Mouse (Mus musculus) megakaryocyte, adult 5-6 weeks (primary cell): ENCODE measurements at regions not wholly inside any gene's neighbourhood (a gene's known extent, or its start where the extent isn't known, plus 50 kb on each side); places are given as distances from the start of the nearest gene placed in this dataset.

Source experiments
- ATAC-seq: 2 replicates; pipeline ENCODE4 v1.8.0; 2016; ENCODE audit warnings: mild to moderate bottlenecking, inconsistent platforms; ENCODE audit not compliant: poor library complexity, severe bottlenecking

DNA sequence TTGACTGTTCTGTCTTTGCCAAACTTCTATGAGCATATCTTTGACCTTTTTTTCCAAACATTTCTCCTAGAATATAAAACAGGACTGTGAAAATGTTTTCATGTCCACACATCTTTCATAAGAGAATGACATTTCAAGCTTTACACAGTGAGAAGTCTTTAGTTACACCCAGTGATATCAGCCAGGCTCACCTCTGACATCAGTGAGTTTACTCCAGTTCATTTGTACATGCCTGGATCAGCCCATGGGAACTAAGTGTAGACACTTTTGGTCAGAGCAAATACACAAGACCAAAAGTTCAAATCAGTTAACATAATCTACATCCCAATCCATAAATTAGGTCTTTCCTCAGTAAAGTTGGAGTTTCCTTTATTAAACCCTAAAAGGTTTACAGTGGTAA lies 171.4 kb downstream of the Gm13691 start:
- ATAC-seq, result no peak

DNA sequence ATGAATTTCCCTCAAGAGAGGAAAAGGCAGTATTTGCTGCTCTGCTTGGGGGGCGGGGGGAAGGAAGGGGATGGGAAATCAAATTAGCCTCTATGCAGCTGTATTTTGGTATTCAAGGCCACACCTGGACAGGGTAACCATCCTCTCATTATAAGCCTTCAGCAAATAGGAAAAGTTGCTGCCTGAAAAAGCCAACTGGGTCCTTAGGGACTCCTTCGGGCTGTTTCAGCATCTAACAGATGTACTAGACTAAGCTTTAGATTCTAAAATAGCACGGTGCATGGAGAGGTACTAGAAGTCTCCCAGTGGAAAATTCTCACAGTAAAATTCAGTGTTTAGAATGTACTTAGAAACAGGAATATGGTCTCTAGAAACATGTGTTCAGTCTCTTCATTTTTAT lies 183.1 kb downstream of the Gm13691 start:
- ATAC-seq, result no peak

DNA sequence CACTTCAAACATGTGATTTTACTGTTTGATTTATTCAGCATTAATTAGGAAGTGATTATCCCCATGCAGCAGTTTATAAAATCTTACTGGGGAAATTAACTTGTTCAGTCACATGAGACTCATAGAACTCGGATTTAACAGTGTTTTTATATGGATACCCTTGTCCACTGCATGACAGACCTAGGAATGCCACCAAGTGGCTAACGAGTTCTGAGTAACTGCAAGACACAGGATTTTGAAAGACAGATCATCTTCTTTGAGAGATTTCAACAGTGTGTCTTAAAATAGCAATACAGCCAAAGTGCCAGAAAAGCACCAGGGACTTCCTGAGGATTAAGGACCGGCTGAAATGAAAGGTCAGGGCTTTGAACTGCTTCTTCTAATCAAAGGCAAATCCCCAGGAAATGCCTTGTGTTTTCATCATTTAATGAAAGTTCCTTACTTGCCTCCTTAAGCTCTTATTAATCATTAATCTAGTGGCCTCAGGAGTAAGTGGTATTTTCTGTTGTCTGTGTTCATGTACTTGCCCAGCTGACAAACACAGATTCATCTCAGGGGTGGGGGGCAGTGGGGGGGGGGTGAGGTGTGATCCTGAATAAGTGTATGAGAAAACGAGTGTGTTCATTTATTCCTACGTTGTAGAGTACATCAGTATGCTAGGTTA lies 193.4 kb downstream of the Gm13691 start:
- no peak for ATAC-seq

DNA sequence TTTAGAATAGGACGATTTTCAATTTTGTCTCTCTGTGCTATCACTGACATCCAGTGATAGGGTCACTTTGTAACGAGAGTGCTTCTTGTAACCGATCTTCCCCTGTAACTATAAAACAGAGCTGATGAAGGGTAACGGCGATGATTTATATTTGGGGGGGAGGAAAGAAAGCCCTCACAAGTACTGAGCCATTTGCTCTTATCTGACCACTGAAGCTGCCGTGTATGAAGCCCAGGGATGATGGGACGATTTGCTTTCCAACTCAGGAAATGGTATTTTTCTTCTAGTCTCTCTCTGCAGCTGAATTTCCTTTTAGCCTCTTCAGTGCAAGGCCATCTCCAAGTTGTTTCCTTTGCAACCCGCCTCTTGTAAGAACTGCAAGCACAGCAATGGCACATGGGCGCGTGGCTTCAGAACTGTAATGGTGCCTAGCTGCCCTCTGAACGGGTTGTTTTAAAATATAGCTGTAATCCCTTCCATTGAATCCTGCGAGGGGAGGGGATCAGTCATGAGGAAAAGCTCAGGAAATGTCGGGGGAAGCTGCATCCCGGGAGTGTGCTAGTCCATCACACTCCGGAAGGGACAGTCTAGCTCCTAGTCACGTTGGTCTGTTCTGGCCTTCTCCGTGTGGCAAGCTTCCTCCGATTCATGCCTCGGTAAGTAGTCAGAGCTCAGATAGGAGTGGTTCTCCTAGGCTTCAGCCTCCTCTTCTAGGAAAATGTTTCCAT lies 194.1 kb downstream of the Gm13691 start:
- no peak for ATAC-seq

DNA sequence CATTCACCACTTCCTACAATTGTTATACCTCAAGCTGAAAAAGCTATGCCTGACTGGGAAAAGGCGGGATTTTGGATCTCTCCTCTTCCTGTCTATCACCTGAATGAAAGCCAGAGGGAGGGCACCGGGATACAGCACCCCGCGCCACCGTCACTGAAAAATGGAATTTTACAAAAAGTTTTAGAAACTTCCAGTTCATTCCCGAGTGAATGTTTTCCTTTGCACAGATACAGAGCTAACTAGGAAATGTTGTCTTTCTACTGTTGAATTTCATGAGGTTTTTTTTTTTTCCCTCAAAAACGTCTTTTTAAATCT lies 194.6 kb downstream of the Gm13691 start:
- ATAC-seq, result no peak

DNA sequence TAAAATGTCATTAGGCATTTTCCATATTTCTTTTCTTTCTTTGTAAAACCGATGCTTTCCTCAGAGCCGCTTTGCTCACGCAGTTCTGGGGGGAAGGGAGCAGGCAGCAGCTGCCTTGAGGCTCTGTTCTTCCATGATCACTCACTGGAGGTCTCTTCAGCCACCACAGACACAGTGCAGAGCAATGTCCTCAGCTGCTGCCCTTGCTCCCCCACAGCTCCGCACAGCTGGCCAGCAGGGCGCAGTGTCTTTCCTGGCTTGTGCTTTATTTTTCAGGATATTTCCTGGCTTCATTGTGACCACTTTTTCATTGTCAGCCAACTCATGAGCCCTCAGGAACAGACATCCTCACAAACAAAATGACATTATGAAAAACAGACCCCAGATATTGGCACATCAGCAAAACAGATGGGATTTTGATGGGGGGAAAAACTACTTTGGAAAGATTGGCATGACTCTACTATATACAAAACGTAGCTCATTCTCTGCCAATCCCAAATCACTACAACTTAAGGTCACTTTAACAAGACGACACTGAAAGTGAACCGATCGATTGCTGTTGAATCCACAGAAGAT lies 195.9 kb downstream of the Gm13691 start:
- ATAC-seq, result no peak

DNA sequence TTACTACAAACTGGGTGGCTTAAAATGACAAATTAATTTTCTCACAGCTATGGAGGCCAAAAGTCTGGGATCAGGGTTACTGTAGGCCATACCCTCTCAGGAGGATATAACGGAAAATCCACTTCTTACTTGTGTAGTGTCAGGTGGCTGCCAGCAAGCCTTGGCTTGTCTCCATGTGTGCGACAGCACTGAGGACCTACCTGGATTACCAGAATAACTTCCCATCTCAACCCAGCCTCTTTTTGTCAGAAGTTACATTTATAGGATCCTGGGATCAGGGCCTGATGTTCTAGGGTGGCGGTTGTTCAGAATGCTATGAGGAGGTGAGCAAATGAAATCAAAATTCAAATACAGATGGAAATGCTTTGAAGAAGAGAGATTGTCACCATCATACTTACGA lies 197.1 kb downstream of the Gm13691 start:
- no peak for ATAC-seq

DNA sequence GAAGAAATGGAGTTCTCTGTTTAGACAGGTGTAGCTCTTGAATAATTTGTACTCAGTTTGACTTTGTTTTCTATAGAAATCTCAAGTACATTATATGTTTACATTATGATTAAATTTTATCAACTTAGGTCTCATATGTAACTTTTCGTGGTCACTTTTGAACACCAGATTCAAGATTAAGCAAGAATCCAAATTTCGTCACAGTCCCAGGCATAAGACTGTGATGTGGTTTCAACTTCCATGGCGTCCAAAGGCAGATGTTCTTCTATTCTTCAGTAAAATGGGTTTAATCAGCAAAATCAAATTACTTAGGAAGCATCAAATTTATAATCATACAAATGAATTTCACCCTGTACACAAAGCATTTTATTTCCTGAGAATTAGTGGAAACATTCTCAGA lies 198.9 kb downstream of the Gm13691 start:
- peak; percentile 57; the same call in 1 of the 2 replicates for ATAC-seq

DNA sequence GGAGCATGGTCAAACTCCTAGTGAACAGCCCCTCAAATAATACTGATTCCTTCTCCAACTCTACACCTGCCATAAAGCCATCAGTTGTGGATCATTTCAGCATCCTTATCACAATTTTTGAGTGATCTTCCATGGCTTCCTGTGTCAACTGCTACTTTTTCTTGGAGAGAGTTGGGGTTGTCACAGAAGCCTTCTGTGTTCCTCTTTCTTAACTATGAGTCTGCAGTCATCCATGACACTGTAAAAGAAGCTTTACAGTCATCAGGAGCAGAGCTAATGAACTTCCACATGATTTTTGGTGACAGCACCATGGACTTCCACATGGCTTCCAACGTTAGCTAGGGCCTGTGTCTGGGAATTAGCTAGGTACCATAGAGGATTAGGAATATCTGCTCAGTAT lies 208.1 kb downstream of the Calcrl start:
- 0 out of 2 replicates have a peak, but pooled peaks have one; percentile 40 for ATAC-seq

- no peak for ATAC-seq
Observed at GRCm38 (mm10) chr2:84222049-84222448, 203.2 kb downstream of the Calcrl start.

GRCm38 (mm10) chr2:84229777-84230176 lies 195.4 kb downstream of the Calcrl start:
- no peak for ATAC-seq

- ATAC-seq, result no peak
Observed at GRCm38 (mm10) chr2:84235641-84236040, 189.6 kb downstream of the Calcrl start.

GRCm38 (mm10) chr2:84241244-84241643 lies 184.0 kb downstream of the Calcrl start:
- no peak for ATAC-seq

DNA sequence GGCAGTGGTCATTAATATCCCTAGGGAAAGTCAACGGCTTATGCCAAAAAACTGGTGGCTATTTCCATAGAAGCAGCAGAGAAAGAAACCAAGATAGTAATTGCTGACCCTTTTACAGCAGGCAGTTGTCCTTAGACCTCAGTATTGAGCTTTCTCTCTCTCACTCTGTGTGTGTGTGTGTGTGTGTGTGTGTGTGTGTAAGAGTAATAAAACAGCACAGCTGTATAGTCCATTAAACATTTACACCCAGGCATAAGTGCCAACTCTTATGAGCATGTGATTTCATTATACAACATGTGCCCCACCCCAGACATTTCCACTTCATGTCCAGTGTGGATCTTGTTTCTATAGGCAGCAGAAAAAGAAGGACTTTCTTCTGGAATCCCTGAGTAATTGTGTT lies 183.2 kb downstream of the Calcrl start:
- ATAC-seq, result no peak

DNA sequence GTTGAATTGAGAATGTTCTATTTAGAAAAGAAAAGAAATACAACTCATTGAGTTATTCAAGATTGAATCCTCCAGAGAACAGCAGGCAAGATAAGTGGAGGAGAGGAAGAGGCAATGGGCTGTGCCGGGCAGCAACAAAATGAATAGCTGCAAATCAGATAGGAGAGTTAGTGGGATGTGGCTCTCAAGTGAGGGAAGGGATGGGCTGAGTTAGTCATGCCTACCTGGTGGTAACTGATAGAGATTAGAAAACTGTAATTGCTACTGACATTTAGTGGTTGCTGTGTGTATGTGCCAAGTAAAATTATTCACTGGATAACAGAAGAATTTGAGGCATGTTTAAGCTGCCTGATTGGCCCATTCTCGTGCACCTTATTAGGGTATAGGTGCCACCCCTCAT lies 179.3 kb downstream of the Calcrl start:
- ATAC-seq, result no peak

GRCm38 (mm10) chr2:84246562-84246961 lies 178.6 kb downstream of the Calcrl start:
- peak; percentile 52; the same call in 1 of the 2 replicates for ATAC-seq

GRCm38 (mm10) chr2:84248169-84248568 lies 177.0 kb downstream of the Calcrl start:
- peak; percentile 70 for ATAC-seq

DNA sequence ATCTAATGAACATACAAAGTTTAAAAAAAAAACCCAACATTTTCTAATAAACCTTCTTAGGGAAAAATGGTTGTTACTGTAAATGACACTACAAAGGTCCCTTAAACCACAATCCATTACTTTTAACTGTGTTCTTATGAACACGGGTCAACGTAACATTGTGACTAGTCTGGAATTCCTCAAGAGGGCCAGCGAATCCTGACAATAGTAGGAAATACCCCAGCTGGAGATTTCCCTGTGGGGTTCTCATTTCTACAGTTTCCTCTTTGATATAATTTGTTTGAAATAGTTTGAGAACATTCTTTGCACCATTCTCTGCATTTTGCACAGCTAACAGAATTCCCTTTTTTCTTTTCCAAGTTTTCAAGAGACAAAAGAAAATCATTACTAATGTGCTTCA lies 175.3 kb downstream of the Calcrl start:
- no peak for ATAC-seq

DNA sequence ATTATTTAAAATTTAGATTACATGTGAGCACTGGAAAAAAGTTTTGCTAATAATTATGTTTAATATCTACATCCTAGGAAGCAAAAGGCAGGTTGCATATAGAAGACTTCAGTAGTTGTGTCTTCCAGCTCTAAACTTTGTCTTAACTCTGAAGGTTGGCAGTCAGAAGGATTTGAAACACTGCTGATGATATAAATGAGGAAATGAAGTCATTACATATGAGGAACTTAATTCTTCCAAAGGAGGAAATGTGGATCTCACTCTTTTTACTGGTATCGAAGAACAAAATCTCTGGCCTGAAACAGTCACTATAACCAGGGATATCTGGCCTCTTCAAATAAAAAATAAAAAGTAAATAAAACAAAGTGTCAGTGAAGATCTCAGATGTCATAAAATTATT lies 173.1 kb downstream of the Calcrl start:
- ATAC-seq, result peak; percentile 79

GRCm38 (mm10) chr2:84258339-84259006 lies 166.7 kb downstream of the Calcrl start:
- no peak for ATAC-seq

GRCm38 (mm10) chr2:84259222-84259621 lies 166.0 kb downstream of the Calcrl start:
- ATAC-seq, result no peak

DNA sequence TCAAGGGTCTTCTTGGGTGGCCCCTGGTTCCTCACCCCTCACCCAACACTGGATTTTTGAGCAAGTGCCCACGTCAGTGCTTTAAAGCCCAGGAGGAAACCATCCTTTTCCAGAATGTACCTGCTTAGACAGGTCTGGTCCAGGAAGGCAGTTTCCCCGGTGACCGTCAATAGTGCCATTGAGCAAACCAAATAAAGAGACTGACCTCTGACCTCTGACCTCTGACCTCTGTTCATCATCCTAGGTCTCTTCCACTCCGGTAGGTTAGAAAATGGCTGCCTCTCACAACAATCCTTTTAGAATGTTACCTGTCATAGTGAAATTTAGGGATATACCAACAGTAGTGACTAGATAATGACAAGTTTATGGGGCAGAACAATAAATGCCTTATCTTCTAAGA lies 164.5 kb downstream of the Calcrl start:
- ATAC-seq, result no peak
